Mouse (Mus musculus): ENCODE measurements at regions not wholly inside any gene's neighbourhood (a gene's known extent, or its start where the extent isn't known, plus 50 kb on each side); places are given as distances from the start of the nearest gene placed in this dataset.

GRCm38 (mm10) chr2:82508595-82508994 is 434.8 kb upstream of the Fsip2 start:
- no peak for DNase-seq
- intact Hi-C loops (cut with DNase I) = no loop called here

GRCm38 (mm10) chr2:82515165-82515564 is 428.3 kb upstream of the Fsip2 start:
- no peak for DNase-seq
- intact Hi-C loops (cut with DNase I) = no loop called here

GRCm38 (mm10) chr2:82519951-82520350 is 423.5 kb upstream of the Fsip2 start:
- intact Hi-C loops (cut with DNase I) = no loop called here
- no peak for DNase-seq

- intact Hi-C loops (cut with DNase I) = no loop called here
- DNase-seq = no peak
Measured at GRCm38 (mm10) chr2:82538958-82539357, 404.5 kb upstream of the Fsip2 start.

GRCm38 (mm10) chr2:82540676-82541075 is 402.8 kb upstream of the Fsip2 start:
- DNase-seq = no peak
- intact Hi-C loops (cut with DNase I) = no loop called here

GRCm38 (mm10) chr2:82570358-82570757 is 373.1 kb upstream of the Fsip2 start:
- DNase-seq = no peak
- intact Hi-C loops (cut with DNase I) = loop anchor here (5.0 kb wide), 1 partner anchor 508 kb away; no protein-coding TSS in a partner anchor

- intact Hi-C loops (cut with DNase I) = loop anchor here (5.0 kb wide), 1 partner anchor 510 kb away; no protein-coding TSS in a partner anchor
- no peak for DNase-seq
Measured at GRCm38 (mm10) chr2:82572099-82572498, 371.3 kb upstream of the Fsip2 start.

- DNase-seq = no peak
- intact Hi-C loops (cut with DNase I) = loop anchor here (5.0 kb wide), 1 partner anchor 512 kb away; no protein-coding TSS in a partner anchor
Measured at GRCm38 (mm10) chr2:82573841-82574240, 369.6 kb upstream of the Fsip2 start.

- intact Hi-C loops (cut with DNase I) = no loop called here
- no peak for DNase-seq
Measured at GRCm38 (mm10) chr2:82579665-82580064, 363.8 kb upstream of the Fsip2 start.

- intact Hi-C loops (cut with DNase I) = no loop called here
- DNase-seq = no peak
Measured at GRCm38 (mm10) chr2:82616185-82616584, 327.2 kb upstream of the Fsip2 start.

GRCm38 (mm10) chr2:82620553-82620952 is 322.9 kb upstream of the Fsip2 start:
- DNase-seq = no peak
- intact Hi-C loops (cut with DNase I) = no loop called here

GRCm38 (mm10) chr2:82644428-82644827 is 299.0 kb upstream of the Fsip2 start:
- no peak for DNase-seq
- intact Hi-C loops (cut with DNase I) = no loop called here
